Mouse (Mus musculus): ENCODE results near the gene Plxna2. TPM values are rescaled to one million over a fixed set of nuclear protein-coding genes. Genes with fewer than 3 reads are reported as not detected.

Gene Plxna2
- total and polyA plus RNA-seq, 3 experiments = under 0.01 to 0.03 TPM; not detected in 1

DNA sequence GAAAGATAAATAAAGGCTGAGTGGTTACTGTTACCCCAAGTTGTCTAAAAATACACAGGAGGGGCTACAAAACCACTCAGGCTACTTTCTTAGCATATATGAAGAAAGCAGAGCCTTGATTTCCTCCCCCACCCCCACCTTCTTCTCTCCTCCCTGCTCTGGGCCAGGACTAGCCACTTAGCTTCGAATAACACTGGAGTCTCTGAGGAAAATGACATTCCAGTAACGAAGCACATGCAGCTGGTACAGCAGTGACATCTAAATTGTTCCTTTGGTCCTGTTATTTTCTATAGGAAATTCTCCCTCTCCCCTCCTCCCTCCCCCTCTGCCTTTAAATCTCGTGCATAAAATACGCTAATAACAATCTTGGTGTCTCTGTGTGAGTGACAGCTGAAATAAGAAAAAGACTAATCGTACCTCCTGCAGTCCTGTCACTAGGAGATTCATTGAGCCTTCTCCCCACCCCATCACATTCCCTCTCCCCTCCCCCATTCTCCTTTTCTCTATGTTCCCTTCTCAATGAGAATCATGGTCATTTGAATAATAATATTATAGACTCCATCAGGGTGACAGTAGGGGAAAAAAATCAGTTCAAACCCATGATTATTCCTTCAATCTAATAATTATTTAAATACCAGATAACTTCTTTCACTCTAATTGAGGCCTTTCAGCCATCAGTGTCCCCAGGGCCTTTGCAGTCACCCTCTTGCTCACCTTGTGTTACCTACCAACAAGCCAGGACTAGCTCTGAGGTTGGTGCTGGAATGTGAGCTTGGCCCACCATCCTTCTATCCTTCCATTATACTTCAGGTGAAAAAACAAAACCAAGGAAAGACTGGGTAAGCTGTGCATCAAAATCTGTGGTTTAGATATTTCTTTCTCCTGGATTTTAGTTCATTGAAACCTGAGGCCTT is 19.6 kb downstream of the Plxna2 start:
- Histone ChIP-seq H3K27ac (ENCODE audit: control insufficient read depth, low read depth, low read length) (no peak overlapping the region), H3K36me3 (ENCODE audit: control insufficient read depth in 1 of 2, insufficient read depth in 2 of 2, low read length in 2 of 2) (no peaks in the 10 kb centered on the region), H3K4me3 (ENCODE audit: control insufficient read depth in 1 of 2, insufficient read depth in 1 of 2, low read depth in 2 of 2, low read length in 2 of 2) (no peak overlapping the region), H3K79me2 (ENCODE audit: control insufficient read depth, insufficient read depth, low read length, poor library complexity) (no peaks in the 10 kb centered on the region), H3K27me3 (ENCODE audit: control insufficient read depth in 1 of 2, insufficient read depth in 2 of 2, low read length in 2 of 2) (peaks cover 0 to 2% of the 10 kb centered on the region in 2 experiments; a peak in 2 of 4 replicates), H3K9ac (ENCODE audit: control insufficient read depth, low read depth, low read length, poor library complexity, severe bottlenecking) (no peak overlapping the region), H3K9me3 (replicated peaks; ENCODE audit: insufficient read depth, low read length) (no peaks in the 10 kb centered on the region), H3K4me1 (ENCODE audit: control insufficient read depth in 1 of 2, insufficient read depth in 2 of 2, low read length in 2 of 2) (no peaks in the 10 kb centered on the region)
- TF ChIP-seq GATA1 (IDR thresholded peaks at IDR 0.05; ENCODE audit: low read depth, low read length) (no peak), MXI1 (IDR thresholded peaks at IDR 0.05; ENCODE audit: low read depth, low read length) (no peak)
- DNase-seq (ENCODE audit: low read depth, low spot score) = no peak

DNA sequence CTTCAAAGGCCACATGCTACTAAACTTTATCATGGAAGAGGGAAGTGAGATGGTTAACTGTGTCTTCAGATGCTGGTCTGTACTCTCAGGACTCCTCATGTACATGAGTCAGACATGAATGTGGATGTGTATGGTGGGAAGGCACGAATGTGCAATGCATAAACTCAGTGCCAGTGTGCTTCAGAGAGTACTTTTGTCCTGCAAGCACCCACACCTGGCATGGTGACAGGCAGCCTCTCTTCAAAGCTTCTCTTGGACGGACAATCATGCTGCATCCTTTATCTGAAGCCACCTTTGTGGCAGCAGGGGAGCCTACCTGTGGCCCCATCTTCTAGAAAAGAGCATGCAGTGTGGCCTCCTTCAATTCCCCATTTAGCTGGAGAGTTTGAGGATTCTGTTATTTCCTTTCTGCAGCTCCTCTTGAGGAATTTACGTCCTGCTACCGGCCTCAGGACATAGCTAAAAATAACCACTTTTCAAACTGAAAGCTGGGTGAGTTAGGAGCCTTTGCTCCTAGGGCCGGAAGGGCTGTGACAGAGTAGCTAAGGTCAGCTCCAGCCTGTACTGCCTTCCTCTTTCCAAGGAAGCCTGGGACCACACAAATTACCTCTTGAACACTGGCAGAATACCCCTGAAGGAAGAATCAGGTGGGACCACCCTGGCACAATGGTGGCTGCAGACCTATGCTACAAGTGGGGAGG is 23.7 kb downstream of the Plxna2 start:
- Histone ChIP-seq H3K27me3 (ENCODE audit: control insufficient read depth in 1 of 2, insufficient read depth in 2 of 2, low read length in 2 of 2) (no peaks in the 10 kb centered on the region; a peak in 3 of 4 replicates), H3K27ac (ENCODE audit: control insufficient read depth, low read depth, low read length) (no peak overlapping the region), H3K4me3 (ENCODE audit: control insufficient read depth in 1 of 2, insufficient read depth in 1 of 2, low read depth in 2 of 2, low read length in 2 of 2) (no peak overlapping the region), H3K9ac (ENCODE audit: control insufficient read depth, low read depth, low read length, poor library complexity, severe bottlenecking) (no peak overlapping the region), H3K36me3 (ENCODE audit: control insufficient read depth in 1 of 2, insufficient read depth in 2 of 2, low read length in 2 of 2) (no peaks in the 10 kb centered on the region), H3K9me3 (replicated peaks; ENCODE audit: insufficient read depth, low read length) (no peaks in the 10 kb centered on the region), H3K4me1 (ENCODE audit: control insufficient read depth in 1 of 2, insufficient read depth in 2 of 2, low read length in 2 of 2) (no peaks in the 10 kb centered on the region), H3K79me2 (ENCODE audit: control insufficient read depth, insufficient read depth, low read length, poor library complexity) (no peaks in the 10 kb centered on the region)
- no peak for TF ChIP-seq EP300 (IDR thresholded peaks at IDR 0.05; ENCODE audit: low read depth in 1 of 2, low read length in 2 of 2)
- DNase-seq (ENCODE audit: low read depth, low spot score) = no peak

- H3K9me3 ChIP-seq (replicated peaks; ENCODE audit: insufficient read depth, low read length) = no peaks in the 10 kb centered on the region
- no peaks in the 10 kb centered on the region for H3K79me2 ChIP-seq (ENCODE audit: control insufficient read depth, insufficient read depth, low read length, poor library complexity)
- no peaks in the 10 kb centered on the region; a peak in 3 of 4 replicates for H3K27me3 ChIP-seq (ENCODE audit: control insufficient read depth in 1 of 2, insufficient read depth in 2 of 2, low read length in 2 of 2)
- TF ChIP-seq TBP (IDR thresholded peaks at IDR 0.05; ENCODE audit: low read depth, low read length) (no peak), MYB (IDR thresholded peaks at IDR 0.05; ENCODE audit: low read depth, low read length) (no peak)
- no peak overlapping the region for H3K9ac ChIP-seq (ENCODE audit: control insufficient read depth, low read depth, low read length, poor library complexity, severe bottlenecking)
- H3K27ac ChIP-seq (ENCODE audit: control insufficient read depth, low read depth, low read length) = no peak overlapping the region
- H3K4me1 ChIP-seq (ENCODE audit: control insufficient read depth in 1 of 2, insufficient read depth in 2 of 2, low read length in 2 of 2) = no peaks in the 10 kb centered on the region
- DNase-seq (ENCODE audit: low read depth, low spot score) = no peak
- H3K36me3 ChIP-seq (ENCODE audit: control insufficient read depth in 1 of 2, insufficient read depth in 2 of 2, low read length in 2 of 2) = no peaks in the 10 kb centered on the region
- H3K4me3 ChIP-seq (ENCODE audit: control insufficient read depth in 1 of 2, insufficient read depth in 1 of 2, low read depth in 2 of 2, low read length in 2 of 2) = no peak overlapping the region
Observed at GRCm38 (mm10) chr1:194642302-194642787, 24.3 kb downstream of the Plxna2 start.

- Histone ChIP-seq H3K4me1 (ENCODE audit: control insufficient read depth in 1 of 2, insufficient read depth in 2 of 2, low read length in 2 of 2) (no peaks in the 10 kb centered on the region), H3K36me3 (ENCODE audit: control insufficient read depth in 1 of 2, insufficient read depth in 2 of 2, low read length in 2 of 2) (no peaks in the 10 kb centered on the region), H3K4me3 (ENCODE audit: control insufficient read depth in 1 of 2, insufficient read depth in 1 of 2, low read depth in 2 of 2, low read length in 2 of 2) (no peak overlapping the region), H3K9ac (ENCODE audit: control insufficient read depth, low read depth, low read length, poor library complexity, severe bottlenecking) (no peak overlapping the region), H3K27me3 (ENCODE audit: control insufficient read depth in 1 of 2, insufficient read depth in 2 of 2, low read length in 2 of 2) (no peaks in the 10 kb centered on the region; a peak in 3 of 4 replicates), H3K9me3 (replicated peaks; ENCODE audit: insufficient read depth, low read length) (no peaks in the 10 kb centered on the region), H3K79me2 (ENCODE audit: control insufficient read depth, insufficient read depth, low read length, poor library complexity) (no peaks in the 10 kb centered on the region), H3K27ac (ENCODE audit: control insufficient read depth, low read depth, low read length) (no peak overlapping the region)
- TF ChIP-seq ZKSCAN1 (IDR thresholded peaks at IDR 0.05; ENCODE audit: low read depth, low read length) (no peak), CHD2 (IDR thresholded peaks at IDR 0.05; ENCODE audit: low read length) (no peak), ZC3H11A (IDR thresholded peaks at IDR 0.05; ENCODE audit: low read depth, low read length) (no peak), MEF2A (IDR thresholded peaks at IDR 0.05; ENCODE audit: extremely low read depth, insufficient replicate concordance, low read depth, low read length, poor library complexity, severe bottlenecking) (no peak), MAX (IDR thresholded peaks at IDR 0.05; ENCODE audit: low read length) (no peak), MXI1 (IDR thresholded peaks at IDR 0.05; ENCODE audit: low read depth, low read length) (no peak), RAD21 (IDR thresholded peaks at IDR 0.05; ENCODE audit: low read depth, low read length) (no peak), CTCF (IDR thresholded peaks at IDR 0.05 in 2 of 3, conservative IDR thresholded peaks at IDR 0.05 in 1 of 3; ENCODE audit: control insufficient read depth in 1 of 3, insufficient read depth in 1 of 3, low read depth in 2 of 3, low read length in 3 of 3, poor library complexity in 1 of 3, severe bottlenecking in 1 of 3) (no peak), ELF1 (IDR thresholded peaks at IDR 0.05; ENCODE audit: low read depth, low read length) (no peak), POLR2AphosphoS2 (IDR thresholded peaks at IDR 0.05; ENCODE audit: low read length) (no peak)
- no peak for DNase-seq (ENCODE audit: low read depth, low spot score)
Observed at GRCm38 (mm10) chr1:194643930-194644329, 25.9 kb downstream of the Plxna2 start.

All from MEL (cell line).